Mouse (Mus musculus): ENCODE measurements around the gene Gm42906. TPM values are rescaled to one million over a fixed set of nuclear protein-coding genes. Genes with fewer than 3 reads are reported as not detected.

Gm42906 gene
- polyA plus RNA-seq, 1 experiment: not detected

DNA sequence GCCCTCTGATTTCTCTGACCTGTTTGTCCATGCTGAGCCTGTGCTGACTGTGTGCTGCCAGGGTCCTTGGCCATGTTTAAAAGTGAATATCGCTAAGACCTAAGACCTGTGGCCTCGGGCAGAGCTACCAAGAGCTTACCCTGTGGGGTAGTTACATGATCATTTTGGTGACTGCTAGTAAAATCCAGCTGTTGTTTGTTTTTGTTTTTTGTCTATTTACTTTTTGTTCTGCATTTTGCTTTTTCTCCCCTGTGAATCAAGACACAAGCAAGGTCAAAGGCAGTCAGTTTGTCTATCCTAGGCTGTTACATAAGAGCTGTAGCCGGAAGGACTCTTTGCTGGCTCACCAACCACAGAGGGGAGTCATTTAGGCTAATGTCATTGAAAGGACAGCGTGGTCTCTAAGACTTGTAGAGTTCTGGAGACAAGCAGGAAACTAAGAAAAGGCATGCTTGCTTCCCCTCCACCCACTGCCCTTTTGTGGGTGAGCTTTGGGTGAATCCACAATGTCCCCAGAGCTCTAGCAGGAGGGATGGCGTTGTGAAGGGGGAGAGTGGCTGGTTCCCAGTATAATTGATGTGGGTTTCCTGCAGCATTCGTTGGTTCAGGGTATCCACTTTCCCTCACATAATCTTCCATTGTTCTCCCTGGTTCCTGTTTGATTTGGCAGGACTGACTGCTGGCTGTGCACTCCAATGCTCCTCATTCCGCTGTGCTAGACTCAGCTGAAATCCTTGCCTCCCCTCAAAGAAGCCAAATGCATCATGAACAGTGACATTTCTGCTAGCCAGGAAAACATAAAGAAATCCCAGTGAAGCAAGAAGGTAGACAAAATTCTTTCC lies 33.9 kb downstream of the Gm42906 start:
- DNase-seq (ENCODE audit: low read depth): peak; percentile 46
- TF ChIP-seq POLR2A (IDR thresholded peaks at IDR 0.05; ENCODE audit: borderline replicate concordance, extremely low read depth, insufficient read depth, insufficient read length, poor library complexity, severe bottlenecking) (no peak), CTCF (IDR thresholded peaks at IDR 0.05; ENCODE audit: borderline replicate concordance, extremely low read depth, insufficient read depth, insufficient read length) (no peak)

DNA sequence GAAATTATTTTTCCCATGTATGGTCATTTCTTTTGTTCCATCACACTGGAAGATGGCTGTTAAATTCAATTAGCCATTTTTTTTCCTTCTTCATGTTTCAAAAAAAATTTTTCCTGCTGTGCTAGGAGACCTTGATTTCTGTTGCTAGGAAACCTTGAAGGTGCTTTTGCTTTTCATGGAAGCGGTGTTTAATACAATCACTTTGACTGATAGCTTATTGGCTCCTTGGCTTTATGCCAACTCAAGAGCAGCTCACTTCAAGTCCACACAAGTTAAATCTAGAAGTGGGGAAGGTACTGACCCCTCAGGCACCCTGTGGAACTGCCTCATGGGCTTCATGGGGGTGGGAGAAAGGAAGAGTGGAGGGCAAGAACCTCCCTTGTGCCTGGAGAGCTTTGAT lies 38.1 kb downstream of the Gm42906 start:
- peak; percentile 69 for DNase-seq (ENCODE audit: low read depth)
- TF ChIP-seq CTCF (IDR thresholded peaks at IDR 0.05; ENCODE audit: borderline replicate concordance, extremely low read depth, insufficient read depth, insufficient read length): no peak
- no peak for TF ChIP-seq POLR2A (IDR thresholded peaks at IDR 0.05; ENCODE audit: borderline replicate concordance, extremely low read depth, insufficient read depth, insufficient read length, poor library complexity, severe bottlenecking)

DNA sequence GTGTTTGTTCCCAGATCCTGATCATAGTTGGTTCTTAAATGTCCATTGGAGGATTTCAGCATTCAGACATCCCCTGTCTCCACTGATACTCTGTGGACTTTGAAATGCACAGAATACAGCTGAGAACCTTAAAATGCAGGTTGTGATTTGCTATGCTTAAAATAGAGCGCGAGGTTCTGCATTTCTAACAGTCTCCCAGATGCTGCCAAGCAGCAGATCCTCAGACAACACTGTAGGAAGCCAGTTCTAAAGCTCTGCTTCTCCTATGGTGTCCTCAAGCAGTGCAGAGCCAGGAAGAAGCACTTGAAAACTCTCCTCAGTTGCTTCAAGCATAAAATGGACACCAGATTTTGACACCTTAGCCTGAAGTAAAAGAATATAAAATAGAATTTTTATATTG lies 48.1 kb downstream of the Gm42906 start:
- TF ChIP-seq POLR2A (IDR thresholded peaks at IDR 0.05; ENCODE audit: borderline replicate concordance, extremely low read depth, insufficient read depth, insufficient read length, poor library complexity, severe bottlenecking) (no peak), CTCF (IDR thresholded peaks at IDR 0.05; ENCODE audit: borderline replicate concordance, extremely low read depth, insufficient read depth, insufficient read length) (no peak)

DNA sequence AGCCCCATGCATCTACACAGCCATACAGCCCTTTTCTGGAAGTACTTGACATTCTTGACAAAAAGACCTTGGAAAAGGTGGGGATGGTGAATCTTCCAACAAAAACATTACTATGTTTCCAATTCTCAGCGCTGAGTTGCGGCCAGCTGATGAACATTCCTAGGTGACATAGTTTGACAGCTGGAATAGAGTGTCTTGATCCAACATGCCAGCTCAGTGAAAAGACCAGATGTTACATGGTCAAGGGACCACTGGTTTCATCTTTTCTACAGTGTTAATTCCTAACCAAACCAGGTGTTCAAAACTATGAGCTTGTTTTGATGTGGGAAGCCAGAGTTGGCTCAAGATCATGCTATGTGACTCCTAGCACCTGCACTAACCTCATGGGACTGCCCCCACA lies 48.8 kb downstream of the Gm42906 start:
- no peak for DNase-seq (ENCODE audit: low read depth)
- TF ChIP-seq POLR2A (IDR thresholded peaks at IDR 0.05; ENCODE audit: borderline replicate concordance, extremely low read depth, insufficient read depth, insufficient read length, poor library complexity, severe bottlenecking): no peak

More for the DNA sequence above, 48.1 kb downstream of the Gm42906 start:
- no peak for DNase-seq (ENCODE audit: low read depth)

DNA sequence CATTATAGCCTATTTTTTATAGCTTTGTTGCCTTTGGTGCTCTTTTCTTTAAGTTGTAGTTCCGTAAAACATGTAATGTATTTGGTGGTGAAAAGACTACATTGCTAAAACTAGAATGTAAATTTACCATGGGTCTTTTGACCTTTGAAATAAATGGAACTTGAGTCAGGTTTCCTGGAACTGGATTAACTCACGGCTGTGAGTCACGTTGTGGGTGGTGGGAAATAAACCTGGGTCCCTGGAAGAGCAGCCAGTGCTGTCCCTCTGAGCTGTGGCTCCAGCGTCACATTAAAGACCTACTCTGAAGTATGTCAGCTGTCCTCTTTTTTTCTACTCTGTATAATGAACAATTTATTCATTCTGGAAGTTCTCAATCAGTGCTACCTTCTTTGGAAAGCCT lies 51.0 kb downstream of the Gm42906 start:
- TF ChIP-seq CTCF (IDR thresholded peaks at IDR 0.05; ENCODE audit: borderline replicate concordance, extremely low read depth, insufficient read depth, insufficient read length): no peak
- no peak for DNase-seq (ENCODE audit: low read depth)

DNA sequence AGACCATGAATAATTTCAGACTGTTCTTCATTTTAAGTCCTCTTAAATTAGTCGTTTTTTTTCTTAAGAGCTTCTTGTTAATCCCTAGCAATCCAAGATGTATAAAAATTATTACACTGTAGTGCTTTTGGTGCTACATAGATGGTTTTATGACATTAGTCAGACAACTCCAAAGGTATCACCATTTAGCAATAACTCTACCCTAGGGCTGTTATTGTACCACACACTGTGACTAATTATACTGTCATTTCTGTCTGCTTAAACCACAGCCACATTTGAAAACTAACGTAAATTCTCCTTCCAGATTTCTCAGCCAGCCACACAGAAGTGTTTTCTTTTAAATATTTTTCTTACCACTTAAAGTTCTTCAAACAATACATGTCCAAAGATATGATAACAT lies 53.1 kb downstream of the Gm42906 start:
- no peak for DNase-seq (ENCODE audit: low read depth)
- TF ChIP-seq CTCF (IDR thresholded peaks at IDR 0.05; ENCODE audit: borderline replicate concordance, extremely low read depth, insufficient read depth, insufficient read length): no peak
- TF ChIP-seq POLR2A (IDR thresholded peaks at IDR 0.05; ENCODE audit: borderline replicate concordance, extremely low read depth, insufficient read depth, insufficient read length, poor library complexity, severe bottlenecking): no peak

DNA sequence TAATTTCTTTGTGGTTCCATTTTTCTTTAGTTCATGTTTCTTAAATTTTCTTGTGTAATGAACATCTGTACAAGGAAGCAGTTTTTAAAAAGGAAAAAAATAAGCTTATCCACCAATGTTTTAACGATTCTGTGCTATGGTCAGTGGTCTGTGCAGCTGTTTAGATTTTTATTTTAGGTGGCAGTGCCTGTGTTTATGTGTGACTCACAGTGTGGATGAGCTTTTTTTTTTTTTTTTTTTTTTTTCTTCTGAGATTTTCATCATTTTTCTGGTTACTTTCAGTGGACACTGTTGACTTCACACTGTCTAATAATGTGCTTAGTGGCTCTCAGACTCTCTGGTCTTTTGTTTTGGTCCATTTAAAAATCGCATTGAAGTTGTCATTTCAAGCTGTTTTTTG lies 56.8 kb downstream of the Gm42906 start:
- no peak for DNase-seq (ENCODE audit: low read depth)
- no peak for TF ChIP-seq CTCF (IDR thresholded peaks at IDR 0.05; ENCODE audit: borderline replicate concordance, extremely low read depth, insufficient read depth, insufficient read length)
- no peak for TF ChIP-seq POLR2A (IDR thresholded peaks at IDR 0.05; ENCODE audit: borderline replicate concordance, extremely low read depth, insufficient read depth, insufficient read length, poor library complexity, severe bottlenecking)

DNA sequence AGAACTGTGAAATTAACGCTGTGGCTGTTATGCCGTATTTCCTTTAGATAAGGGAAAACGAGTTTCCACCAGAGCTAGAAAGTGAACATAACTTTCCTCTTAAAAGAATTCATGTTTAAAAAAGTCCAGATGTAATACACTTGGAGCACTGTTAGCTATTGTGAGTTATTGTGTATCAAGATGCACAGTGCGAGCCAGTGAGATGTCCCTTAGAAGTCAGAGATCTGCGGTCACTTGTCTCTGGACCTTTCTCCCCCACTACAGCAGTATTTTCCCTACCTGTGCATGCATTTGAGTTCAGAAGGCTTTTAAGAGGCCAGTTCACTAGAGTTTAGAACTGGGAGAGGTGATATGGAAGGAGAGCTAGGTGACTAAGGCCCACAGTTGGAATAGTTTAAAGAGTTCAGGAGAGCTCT lies 58.6 kb downstream of the Gm42906 start:
- no peak for DNase-seq (ENCODE audit: low read depth)
- TF ChIP-seq CTCF (IDR thresholded peaks at IDR 0.05; ENCODE audit: borderline replicate concordance, extremely low read depth, insufficient read depth, insufficient read length) (no peak), POLR2A (IDR thresholded peaks at IDR 0.05; ENCODE audit: borderline replicate concordance, extremely low read depth, insufficient read depth, insufficient read length, poor library complexity, severe bottlenecking) (no peak)

DNA sequence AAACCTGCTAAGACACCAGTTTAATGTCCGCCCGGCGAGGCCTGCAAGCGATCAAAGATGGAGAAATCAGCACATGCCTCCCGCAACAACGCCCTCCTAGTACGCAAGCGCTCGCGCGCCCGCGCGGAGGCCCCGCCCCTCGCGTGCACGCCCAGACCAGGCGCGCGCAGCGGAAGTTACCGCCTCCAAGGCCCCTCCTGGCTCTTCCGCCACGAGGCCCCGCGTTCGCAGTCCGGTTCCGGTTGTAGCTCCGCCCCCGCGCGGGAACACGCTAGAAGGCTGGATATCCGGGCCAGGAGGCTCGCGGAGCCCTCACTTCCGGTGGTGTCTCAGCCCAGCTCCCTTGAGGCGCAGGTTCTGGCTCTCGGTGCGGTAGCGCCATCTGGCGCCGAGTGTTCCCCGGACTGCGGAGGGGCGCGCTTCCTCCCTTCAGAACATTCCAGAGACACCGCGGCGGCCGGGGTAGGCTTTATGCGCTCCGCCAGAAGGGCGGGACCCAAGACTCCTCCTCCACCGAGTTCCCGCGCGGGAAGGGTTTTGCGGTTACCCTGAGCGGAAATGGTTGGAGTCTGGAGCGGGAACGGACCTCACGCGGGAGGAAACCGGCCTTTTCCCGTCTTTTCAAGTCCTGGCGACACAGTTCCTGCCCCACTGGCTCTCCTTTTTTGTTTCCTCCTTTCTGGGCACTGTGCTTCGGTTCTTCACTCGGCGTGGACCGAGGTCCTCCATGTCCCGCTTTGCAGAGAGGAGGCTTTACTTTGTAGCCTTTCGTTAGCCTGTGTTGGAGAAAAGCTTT lies 59.4 kb downstream of the Gm42906 start:
- TF ChIP-seq POLR2A (IDR thresholded peaks at IDR 0.05; ENCODE audit: borderline replicate concordance, extremely low read depth, insufficient read depth, insufficient read length, poor library complexity, severe bottlenecking) (peak; percentile 92), CTCF (IDR thresholded peaks at IDR 0.05; ENCODE audit: borderline replicate concordance, extremely low read depth, insufficient read depth, insufficient read length) (peak; percentile 88)
- DNase-seq (ENCODE audit: low read depth): peak; percentile 100

DNA sequence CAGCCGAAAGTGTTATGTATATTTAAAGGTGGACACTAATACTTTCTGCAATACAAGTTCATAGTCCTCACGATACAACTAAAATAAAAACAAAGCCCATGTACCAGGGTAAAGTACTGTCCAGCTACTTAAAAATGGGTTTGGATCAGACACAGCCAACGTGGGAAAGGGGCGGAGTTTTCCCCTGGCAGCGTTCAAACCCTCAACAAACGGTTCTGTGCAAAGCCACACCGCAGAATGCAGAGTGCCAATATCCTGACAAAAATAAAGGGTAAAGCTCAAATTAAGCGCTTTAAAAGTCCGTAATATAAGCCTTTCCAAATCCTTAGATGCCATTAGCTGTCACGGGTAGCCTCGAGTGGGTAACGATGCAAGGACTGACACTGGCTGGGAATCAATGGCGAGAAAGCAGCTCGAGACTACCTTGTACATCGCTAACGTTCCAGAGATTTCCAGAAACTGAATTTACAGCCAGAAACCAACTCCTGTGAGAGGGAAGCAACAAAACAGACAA lies 60.0 kb downstream of the Gm42906 start:
- TF ChIP-seq CTCF (IDR thresholded peaks at IDR 0.05; ENCODE audit: borderline replicate concordance, extremely low read depth, insufficient read depth, insufficient read length) (no peak), POLR2A (IDR thresholded peaks at IDR 0.05; ENCODE audit: borderline replicate concordance, extremely low read depth, insufficient read depth, insufficient read length, poor library complexity, severe bottlenecking) (no peak)
- peak; percentile 81 for DNase-seq (ENCODE audit: low read depth)

DNA sequence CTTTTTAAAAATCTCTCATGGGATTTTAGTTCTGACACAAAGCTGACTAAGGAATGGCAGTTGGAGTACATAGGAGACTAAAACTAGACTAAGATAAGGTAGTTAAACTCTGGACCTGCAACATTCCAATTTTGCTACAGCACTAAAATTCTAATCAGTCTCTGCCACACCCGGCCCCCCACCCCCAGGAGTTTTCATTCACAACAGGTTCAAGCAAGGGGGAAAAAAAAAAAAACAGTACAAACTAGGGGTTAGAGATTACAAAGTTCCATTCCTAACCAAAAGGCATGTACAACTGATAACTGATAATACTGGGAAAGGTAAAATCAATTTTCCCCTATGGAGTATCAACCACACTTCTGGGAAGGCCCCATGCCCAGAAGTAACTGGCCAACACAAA lies 60.6 kb downstream of the Gm42906 start:
- DNase-seq (ENCODE audit: low read depth): no peak
- TF ChIP-seq POLR2A (IDR thresholded peaks at IDR 0.05; ENCODE audit: borderline replicate concordance, extremely low read depth, insufficient read depth, insufficient read length, poor library complexity, severe bottlenecking) (no peak), CTCF (IDR thresholded peaks at IDR 0.05; ENCODE audit: borderline replicate concordance, extremely low read depth, insufficient read depth, insufficient read length) (no peak)

Data from brain, embryonic 14.5 days (tissue).